Mouse (Mus musculus): ENCODE measurements around the gene Vmn2r117. TPM values are rescaled to one million over a fixed set of nuclear protein-coding genes. Genes with fewer than 3 reads are reported as not detected.
"Not testable (repeated sequence)": the region's sequence is repeated elsewhere in the genome, so short reads cannot be mapped to it uniquely, and the experiment has no call there.

The Vmn2r117 gene
- polyA plus RNA-seq (2012; rRNA removed), result not detected in 2 replicates

DNA sequence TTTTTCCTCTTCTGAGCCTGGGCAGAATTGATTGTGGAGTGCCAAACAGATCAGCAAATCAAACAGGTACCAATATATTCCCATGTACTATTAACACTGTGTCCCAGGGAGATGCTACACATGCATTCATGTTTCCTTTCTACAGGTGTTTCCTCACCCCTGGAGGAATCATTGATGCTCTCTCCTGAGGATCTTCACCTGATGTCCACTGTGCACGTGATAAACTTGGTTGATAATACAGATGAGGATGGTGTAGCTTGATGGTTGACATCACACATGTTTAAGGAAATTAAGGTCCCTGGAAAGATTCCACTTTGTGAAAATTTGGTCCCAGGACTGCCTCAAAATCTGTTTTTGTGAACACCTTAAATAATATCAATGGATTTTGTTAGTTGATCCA lies at the start of gene Vmn2r117:
TSS of gene Vmn2r117 (minus strand) at position 101 of the 400 bp plus-strand sequence.
- 56% methylated on average over 1 of the region's 1 CpGs for WGBS

DNA sequence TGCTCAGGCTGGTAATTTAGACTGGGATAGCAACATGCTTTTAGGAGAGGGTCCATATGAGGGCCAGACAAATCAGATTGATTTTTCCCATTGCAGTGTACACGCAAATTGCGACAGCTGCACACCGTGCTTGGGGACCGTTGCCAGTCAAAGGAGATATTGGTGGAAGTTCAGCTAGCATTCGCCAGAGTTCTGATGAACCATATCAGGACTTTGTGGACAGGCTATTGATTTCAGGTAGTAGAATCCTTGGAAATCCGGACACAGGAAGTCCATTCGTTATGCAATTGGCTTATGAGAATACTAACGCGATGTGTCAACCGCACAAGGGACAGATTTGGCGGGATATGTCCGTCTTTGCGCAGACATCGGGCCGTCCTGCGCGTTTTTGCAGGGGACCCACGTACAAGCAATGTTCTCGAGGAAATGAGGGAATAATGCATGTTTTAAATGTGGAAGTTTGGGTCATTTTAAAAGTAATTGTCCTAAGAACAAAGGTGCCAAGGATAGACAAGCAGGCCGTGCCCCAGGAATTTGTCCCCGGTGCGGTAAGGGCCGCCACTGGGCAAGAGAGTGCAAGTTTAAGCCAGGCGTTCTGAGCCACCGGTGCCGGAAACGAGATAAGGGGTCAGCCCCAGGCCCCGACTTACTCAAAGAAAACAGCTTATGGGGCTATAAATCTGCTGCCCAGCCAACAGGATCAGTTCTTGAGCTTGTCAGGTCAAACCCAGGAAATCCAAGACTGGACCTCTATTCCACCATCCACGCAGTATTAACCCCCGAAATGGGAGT lies 43.6 kb upstream of the Vmn2r117 start:
- not testable (repeated sequence) for H3K27me3 ChIP-seq (replicated peaks; ENCODE audit: control insufficient read depth, insufficient read depth, low read length); H3K27ac ChIP-seq (ENCODE audit: insufficient read depth, low read depth, low read length); H3K4me1 ChIP-seq (ENCODE audit: control insufficient read depth, insufficient read depth, low read length); H3K36me3 ChIP-seq (ENCODE audit: control insufficient read depth, insufficient read depth, low read length); H3K4me3 ChIP-seq (ENCODE audit: insufficient read depth, low read depth, low read length); DNase-seq
- 59% methylated on average over 30 of the region's 30 CpGs for WGBS

More for the DNA sequence above, at the start of gene Vmn2r117:
- H3K36me3 ChIP-seq (ENCODE audit: control insufficient read depth, insufficient read depth, low read length); H3K27me3 ChIP-seq (replicated peaks; ENCODE audit: control insufficient read depth, insufficient read depth, low read length); H3K4me3 ChIP-seq (ENCODE audit: insufficient read depth, low read depth, low read length); H3K27ac ChIP-seq (ENCODE audit: insufficient read depth, low read depth, low read length); DNase-seq; H3K4me1 ChIP-seq (ENCODE audit: control insufficient read depth, insufficient read depth, low read length): not testable (repeated sequence)

DNA sequence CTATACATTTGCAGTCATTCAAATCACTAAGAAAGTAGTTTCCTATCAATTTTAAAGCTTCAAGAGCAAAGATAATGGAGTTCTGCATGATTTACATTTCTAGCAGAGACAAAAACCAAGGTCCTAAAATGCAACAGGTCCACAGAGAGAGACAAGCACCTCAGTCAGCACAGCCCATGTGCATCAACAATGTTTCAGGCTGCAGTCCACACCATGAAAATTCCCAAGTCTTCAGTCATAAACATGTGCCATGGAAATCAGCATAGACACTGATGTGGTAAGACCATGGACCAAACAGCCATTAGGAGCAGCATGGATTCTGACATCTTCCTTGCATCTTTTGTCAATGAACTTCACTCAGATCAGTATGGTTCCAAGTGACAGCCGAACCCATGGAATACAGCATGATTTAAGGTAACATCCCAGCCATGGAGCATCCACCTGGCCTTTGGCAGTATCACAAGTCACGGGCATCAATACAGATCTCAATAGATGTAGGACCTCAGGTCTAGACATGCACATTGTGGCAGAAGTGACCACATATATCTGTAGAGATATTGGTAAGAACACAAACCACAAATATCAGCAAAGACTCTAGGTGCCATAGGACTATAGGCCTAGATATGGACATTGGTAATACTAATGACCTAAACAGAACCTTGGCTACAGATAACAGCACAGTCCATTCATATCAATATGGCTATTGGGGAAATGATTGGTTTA lies 39.4 kb upstream of the Vmn2r117 start:
- Histone ChIP-seq H3K27ac (ENCODE audit: insufficient read depth, low read depth, low read length) (no peak overlapping the region), H3K4me1 (ENCODE audit: control insufficient read depth, insufficient read depth, low read length) (no peaks in the 10 kb centered on the region), H3K4me3 (ENCODE audit: insufficient read depth, low read depth, low read length) (no peak overlapping the region), H3K27me3 (replicated peaks; ENCODE audit: control insufficient read depth, insufficient read depth, low read length) (no peaks in the 10 kb centered on the region), H3K36me3 (ENCODE audit: control insufficient read depth, insufficient read depth, low read length) (no peaks in the 10 kb centered on the region)
- WGBS, result 70% methylated on average over 2 of the region's 2 CpGs
- no peak for TF ChIP-seq POLR2A (IDR thresholded peaks at IDR 0.05; ENCODE audit: low read depth, low read length)
- TF ChIP-seq CTCF (conservative IDR thresholded peaks at IDR 0.05; ENCODE audit: insufficient read depth, insufficient read length, low read depth, low read length), result no peak
- no peak for DNase-seq

DNA sequence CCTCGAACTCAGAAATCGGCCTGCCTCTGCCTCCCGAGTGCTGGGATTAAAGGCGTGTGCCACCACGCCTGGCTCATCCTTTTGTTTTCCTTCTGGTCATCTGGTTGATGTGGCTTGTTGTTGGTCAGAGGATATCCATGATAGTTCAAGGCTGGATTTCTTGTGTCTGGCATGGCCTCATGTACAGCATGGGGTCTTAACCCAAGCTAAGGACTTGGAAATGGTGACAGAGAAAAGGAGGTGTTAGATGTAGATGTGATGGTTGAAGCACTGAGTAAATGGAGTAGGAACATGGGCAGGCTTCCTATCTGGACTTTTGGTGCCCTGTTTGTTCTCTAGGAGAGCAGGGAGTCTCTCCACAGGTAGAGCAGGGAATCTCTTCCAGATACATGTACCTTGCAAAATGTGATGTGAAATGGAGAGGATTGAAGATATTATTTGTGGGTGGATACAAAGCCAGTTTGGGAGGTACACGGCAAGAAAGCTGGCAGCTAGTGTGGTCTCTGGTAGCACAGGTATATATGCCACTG lies 46.3 kb downstream of the Vmn2r117 start:
- H3K4me1 ChIP-seq (ENCODE audit: control insufficient read depth, insufficient read depth, low read length), result no peaks in the 10 kb centered on the region
- WGBS, result 79% methylated on average over 6 of the region's 6 CpGs
- H3K27me3 ChIP-seq (replicated peaks; ENCODE audit: control insufficient read depth, insufficient read depth, low read length), result no peaks in the 10 kb centered on the region
- H3K4me3 ChIP-seq (ENCODE audit: insufficient read depth, low read depth, low read length), result no peak overlapping the region
- no peak for TF ChIP-seq POLR2A (IDR thresholded peaks at IDR 0.05; ENCODE audit: low read depth, low read length)
- no peak for TF ChIP-seq CTCF (conservative IDR thresholded peaks at IDR 0.05; ENCODE audit: insufficient read depth, insufficient read length, low read depth, low read length)
- no peaks in the 10 kb centered on the region for H3K36me3 ChIP-seq (ENCODE audit: control insufficient read depth, insufficient read depth, low read length)
- DNase-seq, result no peak
- H3K27ac ChIP-seq (ENCODE audit: insufficient read depth, low read depth, low read length), result no peak overlapping the region

Other genes with a start within 250 kb of the Vmn2r117 start
- gene Vmn2r114, start 167.2 kb downstream of the Vmn2r117 start, polyA plus RNA-seq (2012; rRNA removed), result not detected in 2 replicates
- gene Vmn2r115, start 136.0 kb downstream of the Vmn2r117 start, polyA plus RNA-seq (2012; rRNA removed), result not detected in 2 replicates
- not detected in 2 replicates for gene Vmn2r116, start 95.1 kb downstream of the Vmn2r117 start, polyA plus RNA-seq (2012; rRNA removed)
- gene Zfp213, start 84.5 kb upstream of the Vmn2r117 start, polyA plus RNA-seq (2012; rRNA removed), result 12.0 and 14.9 TPM in 2 replicates
- 7.9 and 9.8 TPM in 2 replicates for gene Zfp13, start 119.8 kb upstream of the Vmn2r117 start, polyA plus RNA-seq (2012; rRNA removed)
- gene Zscan10, start 121.2 kb upstream of the Vmn2r117 start, polyA plus RNA-seq (2012; rRNA removed), result 0.11 TPM in 1 of 2 replicates, not detected in the other
- 0.18 and 0.38 TPM in 2 replicates for gene Mmp25, start 165.6 kb upstream of the Vmn2r117 start, polyA plus RNA-seq (2012; rRNA removed)
- gene Bicdl2, start 180.8 kb upstream of the Vmn2r117 start, polyA plus RNA-seq (2012; rRNA removed), result 1.7 TPM in 2 replicates
- 367 and 378 TPM in 2 replicates for gene Hcfc1r1, start 193.9 kb upstream of the Vmn2r117 start, polyA plus RNA-seq (2012; rRNA removed)
- 14.2 and 15.7 TPM in 2 replicates for gene Thoc6, start 194.2 kb upstream of the Vmn2r117 start, polyA plus RNA-seq (2012; rRNA removed)
- gene Tnfrsf12a, start 197.8 kb upstream of the Vmn2r117 start, polyA plus RNA-seq (2012; rRNA removed), result 10.0 and 14.4 TPM in 2 replicates
- gene Cldn6, start 199.6 kb upstream of the Vmn2r117 start, polyA plus RNA-seq (2012; rRNA removed), result 2.5 and 2.6 TPM in 2 replicates
- gene Cldn9, start 204.3 kb upstream of the Vmn2r117 start, polyA plus RNA-seq (2012; rRNA removed), result 0.14 and 0.45 TPM in 2 replicates
- gene 1520401A03Rik, start 243.1 kb upstream of the Vmn2r117 start, polyA plus RNA-seq (2012; rRNA removed), result 0.05 TPM in 1 of 2 replicates, not detected in the other
- gene Pkmyt1, start 246.6 kb upstream of the Vmn2r117 start, polyA plus RNA-seq (2012; rRNA removed), result 4.1 and 5.2 TPM in 2 replicates

Measured in kidney, adult 2 months (tissue).